Mouse (Mus musculus) embryo, embryonic 10 days (tissue): ENCODE measurements around the gene Tmem143.
A peak's percentile ranks its signal among the peaks of the same experiment; 100 is the strongest.
"Not testable (repeated sequence)": the region's sequence is repeated elsewhere in the genome, so short reads cannot be mapped to it uniquely, and the experiment has no call there.

Experiments used
- DNase-seq: peaks from one replicate; pipeline ENCODE4 v3.0.0-alpha.2; 2015; ENCODE audit warnings: low spot score

Gene Tmem143

GRCm38 (mm10) chr7:45896517-45897257 is at the start of gene Tmem143, which contains the start of gene Syngr4:
TSS of gene Tmem143 (plus strand) at chr7:45896941.
TSS of gene Syngr4 (minus strand) at chr7:45896714.
- DNase-seq, result peak; percentile 100

GRCm38 (mm10) chr7:45848447-45849027 is 48.2 kb upstream of the Tmem143 start:
- DNase-seq, result no peak

- DNase-seq, result no peak
Measured at GRCm38 (mm10) chr7:45850661-45851060, 46.1 kb upstream of the Tmem143 start.

- no peak for DNase-seq
Measured at GRCm38 (mm10) chr7:45853089-45853488, 43.7 kb upstream of the Tmem143 start.

GRCm38 (mm10) chr7:45856950-45857901 is 39.5 kb upstream of the Tmem143 start:
- peak; percentile 78 for DNase-seq

- DNase-seq, result no peak
Measured at GRCm38 (mm10) chr7:45859008-45859407, 37.7 kb upstream of the Tmem143 start.

GRCm38 (mm10) chr7:45862804-45863203 is 33.9 kb upstream of the Tmem143 start:
- no peak for DNase-seq

GRCm38 (mm10) chr7:45864435-45864834 is 32.3 kb upstream of the Tmem143 start:
- no peak for DNase-seq

GRCm38 (mm10) chr7:45865925-45866910 is 30.5 kb upstream of the Tmem143 start:
- DNase-seq, result peak; percentile 97

GRCm38 (mm10) chr7:45867871-45868270 is 28.9 kb upstream of the Tmem143 start:
- DNase-seq, result peak; percentile 41

GRCm38 (mm10) chr7:45869107-45869670 is 27.6 kb upstream of the Tmem143 start:
- DNase-seq, result no peak

- DNase-seq, result no peak
Measured at GRCm38 (mm10) chr7:45869787-45870186, 27.0 kb upstream of the Tmem143 start.

- DNase-seq, result no peak
Measured at GRCm38 (mm10) chr7:45870282-45871058, 26.3 kb upstream of the Tmem143 start.

GRCm38 (mm10) chr7:45872624-45873023 is 24.1 kb upstream of the Tmem143 start, which contains the start of gene Kdelr1:
TSS of gene Kdelr1 (plus strand) at chr7:45872772.
- peak; percentile 91 for DNase-seq

GRCm38 (mm10) chr7:45873061-45873947 is 23.4 kb upstream of the Tmem143 start:
- DNase-seq, result peak; percentile 54

GRCm38 (mm10) chr7:45876895-45877294 is 19.8 kb upstream of the Tmem143 start:
- DNase-seq, result no peak

- DNase-seq, result not testable (repeated sequence)
Measured at GRCm38 (mm10) chr7:45878278-45878677, 18.5 kb upstream of the Tmem143 start, which contains the start of gene Grin2d. TSS of gene Grin2d (minus strand) at chr7:45878378.

GRCm38 (mm10) chr7:45880531-45880930 is 16.2 kb upstream of the Tmem143 start:
- DNase-seq, result no peak

GRCm38 (mm10) chr7:45881011-45881410 is 15.7 kb upstream of the Tmem143 start:
- no peak for DNase-seq
